Mouse (Mus musculus) limb, embryonic 12.5 days (tissue): Measurements from ENCODE around the gene Ppfibp1. TPM values are rescaled to one million over a fixed set of nuclear protein-coding genes. Genes with fewer than 3 reads are reported as not detected.

Experiments
- ATAC-seq: fragments of 200-750 bp; cut with Nextera tagmentation; 2 replicates; pipeline ENCODE4 v1.8.0; 2017; ENCODE audit warnings: low read depth, moderate TSS enrichment; ENCODE audit not compliant: insufficient number of reproducible peaks, insufficient read depth, low FRiP score, low TSS enrichment
- H3K27ac ChIP-seq: fragments of 300-500 bp; sonication (generic); 2 replicates; pipeline ENCODE4 v1.5.1; 2016; ENCODE audit warnings: mild to moderate bottlenecking, moderate library complexity
- H3K27me3 ChIP-seq: fragments of 300-500 bp; sonication (generic); 2 replicates; pipeline ENCODE4 v1.6.1; 2016; ENCODE audit warnings: mild to moderate bottlenecking, moderate library complexity
- H3K36me3 ChIP-seq: fragments of 300-500 bp; sonication (generic); 2 replicates; pipeline ENCODE4 v1.6.1; 2016; ENCODE audit warnings: mild to moderate bottlenecking, moderate library complexity
- H3K4me1 ChIP-seq: fragments of 300-500 bp; sonication (generic); replicated peaks from 2 replicates; pipeline ENCODE4 v1.6.1; 2016
- H3K4me2 ChIP-seq: fragments of 300-500 bp; sonication (generic); 2 replicates; pipeline ENCODE4 v1.6.1; 2016; ENCODE audit warnings: mild to moderate bottlenecking, moderate library complexity
- H3K4me3 ChIP-seq: fragments of 300-500 bp; sonication (generic); replicated peaks from 2 replicates; pipeline ENCODE4 v1.5.1; 2016; ENCODE audit warnings: mild to moderate bottlenecking
- H3K9ac ChIP-seq: fragments of 300-500 bp; sonication (generic); replicated peaks from 2 replicates; pipeline ENCODE4 v1.6.1; 2016; ENCODE audit warnings: mild to moderate bottlenecking, moderate library complexity
- H3K9me3 ChIP-seq: fragments of 300-500 bp; sonication (generic); 2 replicates; pipeline ENCODE4 v1.6.1; 2016; ENCODE audit warnings: mild to moderate bottlenecking, moderate library complexity
- WGBS: fragments of 180-500 bp; shearing (Covaris S2); methylation state at CpG from one replicate; pipeline ENCODE4 v1.1.7; 2016; 5-methylcytosine and 5-hydroxymethylcytosine counted together
- polyA plus RNA-seq: library from polyadenylated mRNA; unstranded; fragments of >200 nt; fragmentation: Nextera tagmentation; extraction: Ambion mirVana; gene quantifications from 2 replicates; pipeline ENCODE4 v1.2.1, GENCODE M21; 2016

Ppfibp1 gene
- polyA plus RNA-seq, 1 experiment from 2014 or later: 61.0 TPM

GRCm38 (mm10) chr6:146960956-146961355 lies 72.7 kb downstream of the Ppfibp1 start:
- peaks cover 31% of the 10 kb centered on the region for H3K4me1 ChIP-seq
- no peaks in the 10 kb centered on the region for H3K27me3 ChIP-seq
- H3K4me3 ChIP-seq: no peak overlapping the region
- H3K27ac ChIP-seq: no peak overlapping the region
- no peak for ATAC-seq
- H3K9ac ChIP-seq: no peak overlapping the region
- WGBS: 84% methylated on average over 5 of the region's 5 CpGs
- no peaks in the 10 kb centered on the region; the same call in 1 of the 2 replicates for H3K36me3 ChIP-seq
- no peaks in the 10 kb centered on the region for H3K9me3 ChIP-seq
- no peak overlapping the region for H3K4me2 ChIP-seq

DNA sequence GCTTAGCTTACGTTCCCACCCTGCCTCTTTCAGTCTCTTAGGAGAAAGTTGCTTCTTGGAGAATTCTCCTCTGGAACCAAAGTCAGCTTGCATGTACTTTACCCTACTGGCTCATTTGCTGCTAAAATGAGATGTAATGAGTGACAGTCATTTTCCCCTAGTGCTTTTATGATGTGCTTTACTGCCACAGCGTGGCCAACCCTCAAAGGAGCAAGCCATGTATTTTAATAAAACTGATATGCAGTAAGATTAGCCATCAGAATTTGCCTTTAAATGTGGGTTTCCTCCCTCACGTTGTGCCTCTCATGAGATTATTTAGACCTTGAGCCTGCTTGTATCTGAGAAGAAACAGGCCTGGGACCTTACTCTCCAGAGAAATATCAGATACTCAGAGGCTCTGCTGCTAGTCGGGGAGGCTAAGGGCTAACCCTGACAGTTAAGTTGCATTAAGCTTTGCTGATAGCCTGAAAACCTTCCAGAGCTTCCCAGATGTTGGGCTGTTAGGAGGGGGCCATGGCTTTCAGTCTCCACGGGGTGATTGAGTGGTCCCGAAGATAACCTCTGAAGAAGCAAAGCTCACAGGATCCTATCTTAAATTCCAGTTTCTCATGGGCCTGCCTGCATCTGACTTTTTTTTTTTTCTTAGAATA lies 73.7 kb downstream of the Ppfibp1 start:
- WGBS: 48% methylated on average over 6 of the region's 6 CpGs

DNA sequence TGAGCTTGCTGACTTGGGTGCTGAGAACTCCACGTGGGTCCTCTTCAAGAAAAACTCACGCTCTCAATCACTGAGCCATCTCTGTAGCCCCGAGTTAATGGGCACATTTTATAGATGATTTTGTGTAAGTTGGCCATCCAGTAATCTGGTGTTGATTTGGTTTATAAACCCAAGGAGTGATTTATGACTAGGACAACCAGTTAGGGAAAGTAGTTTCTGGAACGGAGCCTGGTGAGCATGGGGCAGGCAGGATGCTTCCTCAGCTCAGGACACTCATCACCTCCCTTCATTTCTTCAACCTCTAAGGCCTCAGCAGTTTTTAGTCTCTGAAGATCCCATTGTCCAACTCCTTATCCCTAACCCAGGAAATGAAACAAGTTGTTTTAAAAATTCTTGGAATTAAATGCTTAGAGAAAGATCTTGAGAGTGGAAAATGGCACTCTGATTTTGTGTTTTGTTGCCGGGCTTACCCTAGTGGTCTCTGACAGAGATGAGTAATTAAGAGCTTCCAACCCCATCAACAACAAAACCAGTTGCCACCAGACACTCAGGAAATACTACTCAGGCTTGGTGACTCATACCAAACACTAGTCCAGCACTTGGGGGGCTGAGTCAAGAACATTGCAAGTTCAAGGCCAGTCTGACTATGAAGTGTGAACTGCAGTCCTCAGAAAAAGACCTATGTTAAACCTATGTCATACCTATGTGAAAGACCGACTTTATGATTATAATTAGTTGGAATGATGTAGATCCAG lies 75.3 kb downstream of the Ppfibp1 start:
- Histone ChIP-seq H3K4me3 (no peak overlapping the region), H3K9me3 (no peaks in the 10 kb centered on the region), H3K36me3 (no peaks in the 10 kb centered on the region; the same call in 1 of the 2 replicates), H3K4me2 (no peak overlapping the region), H3K9ac (no peak overlapping the region), H3K4me1 (peaks cover 37% of the 10 kb centered on the region), H3K27me3 (no peaks in the 10 kb centered on the region), H3K27ac (no peak overlapping the region)
- ATAC-seq: no peak
- WGBS: 73% methylated on average over 6 of the region's 6 CpGs

More for the DNA sequence above, 73.7 kb downstream of the Ppfibp1 start:
- Histone ChIP-seq H3K4me3 (no peak overlapping the region), H3K4me1 (peaks cover 37% of the 10 kb centered on the region), H3K9ac (no peak overlapping the region), H3K27me3 (no peaks in the 10 kb centered on the region), H3K36me3 (no peaks in the 10 kb centered on the region; the same call in 1 of the 2 replicates), H3K9me3 (no peaks in the 10 kb centered on the region), H3K4me2 (no peak overlapping the region), H3K27ac (no peak overlapping the region)
- no peak for ATAC-seq

DNA sequence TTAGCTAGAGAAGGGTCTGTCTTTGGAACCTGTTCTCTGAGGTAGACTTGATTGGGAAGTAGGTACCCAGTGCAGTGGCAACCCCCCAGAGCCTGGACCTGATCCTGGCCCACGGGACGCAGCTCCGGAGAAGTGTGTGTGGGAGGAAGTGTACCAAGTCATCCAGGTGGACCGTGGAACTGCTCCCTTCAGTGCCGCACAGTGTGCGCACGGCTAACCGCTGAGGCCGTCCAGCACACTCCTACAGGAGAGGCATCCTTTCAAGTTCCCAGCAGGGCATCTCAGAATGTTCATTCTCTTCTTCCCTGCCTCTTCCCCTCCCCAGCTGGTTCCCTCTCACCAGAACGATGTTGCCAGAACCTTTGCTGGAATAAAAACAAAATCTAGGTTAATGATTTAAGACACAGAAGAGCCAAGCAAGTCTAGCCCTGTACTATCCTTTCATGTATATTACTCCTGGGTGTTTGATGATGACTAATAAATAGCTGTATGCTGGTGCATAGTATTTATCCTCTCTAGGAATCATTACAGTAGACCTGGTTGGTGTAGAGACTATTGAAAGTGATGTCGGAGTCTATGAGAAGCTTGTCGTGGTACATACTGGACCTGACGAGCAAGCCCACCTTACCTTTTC lies 77.0 kb downstream of the Ppfibp1 start:
- WGBS: 87% methylated on average over 13 of the region's 13 CpGs
- H3K4me1 ChIP-seq: peaks cover 26% of the 10 kb centered on the region

GRCm38 (mm10) chr6:146966446-146967019 lies 78.2 kb downstream of the Ppfibp1 start:
- H3K9me3 ChIP-seq: no peaks in the 10 kb centered on the region
- 77% methylated on average over 12 of the region's 12 CpGs for WGBS
- no peak overlapping the region for H3K27ac ChIP-seq
- H3K36me3 ChIP-seq: no peaks in the 10 kb centered on the region; the same call in 1 of the 2 replicates
- H3K27me3 ChIP-seq: no peaks in the 10 kb centered on the region
- peaks cover 21% of the 10 kb centered on the region for H3K4me1 ChIP-seq
- no peak for ATAC-seq
- no peak overlapping the region for H3K4me3 ChIP-seq
- H3K9ac ChIP-seq: no peak overlapping the region
- H3K4me2 ChIP-seq: no peak overlapping the region

More for the DNA sequence above, 77.0 kb downstream of the Ppfibp1 start:
- H3K36me3 ChIP-seq: no peaks in the 10 kb centered on the region; the same call in 1 of the 2 replicates
- no peak overlapping the region for H3K4me3 ChIP-seq
- no peak overlapping the region for H3K4me2 ChIP-seq
- no peak for ATAC-seq
- H3K27me3 ChIP-seq: no peaks in the 10 kb centered on the region
- no peak overlapping the region for H3K27ac ChIP-seq
- H3K9ac ChIP-seq: no peak overlapping the region
- H3K9me3 ChIP-seq: no peaks in the 10 kb centered on the region

DNA sequence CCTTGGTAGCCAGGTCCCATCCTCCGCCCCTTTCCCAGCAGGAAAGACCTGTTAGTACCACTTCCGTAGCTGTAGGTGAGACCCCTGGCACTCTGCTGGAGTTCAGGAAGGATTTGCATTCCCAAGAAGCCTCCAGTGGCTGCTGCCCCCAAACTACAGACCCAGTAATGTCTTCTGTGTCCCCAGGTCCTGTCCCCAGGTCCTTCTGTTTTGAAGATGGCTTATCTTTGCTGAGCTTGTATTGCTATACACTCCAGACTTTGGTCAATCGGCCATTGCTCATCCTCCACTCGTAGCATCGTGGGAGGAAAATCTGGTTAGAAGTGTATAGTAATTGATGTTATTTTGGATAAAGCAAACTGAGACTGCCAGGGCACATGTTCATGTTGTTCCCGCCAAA lies 79.5 kb downstream of the Ppfibp1 start:
- peaks cover 17% of the 10 kb centered on the region for H3K4me1 ChIP-seq
- no peak for ATAC-seq
- H3K4me2 ChIP-seq: no peak overlapping the region
- no peak overlapping the region for H3K27ac ChIP-seq
- H3K4me3 ChIP-seq: no peak overlapping the region
- no peaks in the 10 kb centered on the region for H3K27me3 ChIP-seq
- no peak overlapping the region for H3K9ac ChIP-seq
- H3K36me3 ChIP-seq: no peaks in the 10 kb centered on the region; the same call in 1 of the 2 replicates
- no peaks in the 10 kb centered on the region for H3K9me3 ChIP-seq
- 74% methylated on average over 6 of the region's 6 CpGs for WGBS

DNA sequence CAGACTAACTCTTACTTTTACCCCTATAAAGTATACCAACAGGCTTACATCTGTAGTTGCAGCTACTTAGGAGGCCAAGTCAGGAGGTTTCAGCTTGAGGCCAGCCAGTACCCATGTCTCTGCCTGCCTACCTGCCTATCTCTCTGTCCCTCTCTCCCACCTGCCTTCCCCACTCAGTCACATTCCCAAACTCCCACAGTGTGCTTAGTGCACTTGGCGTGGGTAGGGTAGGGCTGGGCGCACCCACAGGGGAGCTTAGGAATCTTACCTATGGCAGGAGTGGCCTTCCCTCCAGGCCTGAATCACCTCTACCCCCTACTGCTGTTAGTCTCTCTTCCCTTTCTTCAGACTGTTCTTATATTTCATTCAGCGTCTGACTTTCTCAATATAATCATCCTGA lies 82.5 kb downstream of the Ppfibp1 start:
- Histone ChIP-seq H3K36me3 (no peaks in the 10 kb centered on the region), H3K27ac (peak overlapping the region; percentile 50; the same call in 1 of the 2 replicates), H3K9ac (no peak overlapping the region), H3K27me3 (no peaks in the 10 kb centered on the region), H3K4me2 (no peak overlapping the region), H3K4me3 (no peak overlapping the region), H3K9me3 (no peaks in the 10 kb centered on the region), H3K4me1 (peaks cover 16% of the 10 kb centered on the region)
- no peak for ATAC-seq
- 71% methylated on average over 3 of the region's 3 CpGs for WGBS

DNA sequence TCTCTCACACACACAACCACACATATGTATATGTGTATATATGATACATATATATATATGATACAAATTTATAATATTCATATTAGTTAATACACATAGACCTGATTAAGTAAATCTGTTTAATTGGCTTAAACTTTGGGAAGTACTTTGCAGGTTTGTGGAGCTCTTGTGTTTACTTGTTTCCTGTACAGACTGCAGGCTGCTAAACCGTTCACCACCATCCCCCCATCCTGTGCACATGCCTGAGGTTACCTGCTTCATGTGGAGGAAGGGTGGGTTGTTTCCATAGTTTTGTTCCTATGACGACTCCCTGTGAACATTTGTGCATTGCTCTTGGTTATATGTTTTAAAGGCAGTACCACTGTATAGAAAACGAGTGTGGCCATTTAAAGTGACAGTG lies 83.1 kb downstream of the Ppfibp1 start:
- H3K4me1 ChIP-seq: peaks cover 10% of the 10 kb centered on the region
- no peak overlapping the region for H3K4me2 ChIP-seq
- no peaks in the 10 kb centered on the region for H3K9me3 ChIP-seq
- no peak for ATAC-seq
- 45% methylated on average over 3 of the region's 3 CpGs for WGBS
- no peak overlapping the region for H3K4me3 ChIP-seq
- no peaks in the 10 kb centered on the region for H3K27me3 ChIP-seq
- no peak overlapping the region for H3K27ac ChIP-seq
- H3K9ac ChIP-seq: no peak overlapping the region
- H3K36me3 ChIP-seq: no peaks in the 10 kb centered on the region

DNA sequence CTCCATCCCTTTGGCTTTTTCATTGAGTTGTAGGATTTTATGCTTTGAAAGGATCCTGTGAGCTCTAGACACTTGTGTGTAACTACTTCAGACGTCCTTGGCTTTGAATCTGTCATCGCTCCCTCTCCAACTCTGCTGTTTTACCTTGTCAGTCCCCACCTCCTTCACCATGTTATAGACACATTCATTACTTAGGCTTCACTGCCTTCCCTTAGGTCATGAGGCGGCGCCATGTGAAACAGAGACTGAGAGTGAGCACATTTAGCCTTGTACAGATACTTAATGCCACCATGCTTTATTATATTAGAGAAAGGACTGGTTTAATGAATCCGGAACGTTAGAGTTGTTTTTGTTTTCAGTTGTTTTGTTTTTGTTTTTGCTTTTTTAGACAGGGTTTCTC lies 83.7 kb downstream of the Ppfibp1 start:
- no peak for ATAC-seq
- no peak overlapping the region for H3K4me3 ChIP-seq
- no peak overlapping the region for H3K9ac ChIP-seq
- H3K36me3 ChIP-seq: 0 out of 2 replicates have a peak, but pooled peaks cover 4% of the 10 kb centered on the region
- no peaks in the 10 kb centered on the region for H3K27me3 ChIP-seq
- no peak overlapping the region for H3K4me2 ChIP-seq
- 73% methylated on average over 6 of the region's 6 CpGs for WGBS
- no peak overlapping the region for H3K27ac ChIP-seq
- no peaks in the 10 kb centered on the region for H3K9me3 ChIP-seq
- H3K4me1 ChIP-seq: peaks cover 8% of the 10 kb centered on the region

GRCm38 (mm10) chr6:146972740-146973139 lies 84.5 kb downstream of the Ppfibp1 start:
- Histone ChIP-seq H3K27me3 (no peaks in the 10 kb centered on the region), H3K27ac (no peak overlapping the region), H3K4me3 (no peak overlapping the region), H3K4me1 (peaks cover 8% of the 10 kb centered on the region), H3K4me2 (no peak overlapping the region), H3K9me3 (no peaks in the 10 kb centered on the region), H3K36me3 (peaks cover 11% of the 10 kb centered on the region), H3K9ac (no peak overlapping the region)
- WGBS: 60% methylated on average over 1 of the region's 1 CpGs
- no peak for ATAC-seq

DNA sequence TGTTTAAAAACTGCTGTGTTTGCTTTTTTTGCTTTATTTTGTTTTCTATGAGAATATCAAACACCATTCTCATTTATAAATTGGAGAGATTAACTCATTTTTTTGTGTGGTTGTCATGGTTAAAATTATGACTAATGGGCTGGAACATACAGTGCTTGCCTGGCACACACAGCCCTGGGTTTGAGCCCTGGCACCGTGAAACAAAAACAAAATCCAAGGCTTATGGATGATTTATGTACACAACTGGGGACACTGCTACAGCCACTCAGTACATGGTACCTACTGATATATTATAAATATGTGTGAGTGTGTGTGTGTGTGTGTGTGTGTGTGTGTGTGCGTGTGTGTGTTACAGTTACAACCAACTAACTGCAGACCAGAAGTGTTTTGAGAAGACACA lies 85.1 kb downstream of the Ppfibp1 start:
- Histone ChIP-seq H3K9me3 (no peaks in the 10 kb centered on the region), H3K36me3 (peaks cover 11% of the 10 kb centered on the region), H3K4me2 (no peak overlapping the region), H3K27me3 (no peaks in the 10 kb centered on the region), H3K27ac (no peak overlapping the region), H3K4me1 (peaks cover 8% of the 10 kb centered on the region), H3K4me3 (no peak overlapping the region), H3K9ac (no peak overlapping the region)
- no peak for ATAC-seq
- 79% methylated on average over 2 of the region's 2 CpGs for WGBS
